ENCODE assay signal across 8 mouse cellular contexts in genomic region chr11:116488693-116489375, GRCm38 (mm10). TPM values are rescaled to one million over a fixed set of nuclear protein-coding genes. Genes with fewer than 3 reads are reported as not detected.
DNase-seq lines count a peak whose midpoint lies in the region; ATAC-seq and TF ChIP-seq lines count a peak whose summit lies in the region.

No protein-coding gene starts in this region.

- no peak for ATAC-seq in kidney, embryonic 15.5 days (replicated peaks; ENCODE audit: low FRiP score)
- ATAC-seq in G1E (ENCODE audit: extremely low read depth, insufficient number of reproducible peaks, low FRiP score, poor library complexity, severe bottlenecking): no peak
- ATAC-seq in hindbrain, embryonic 11.5 days (ENCODE audit: low FRiP score): no peak
- ATAC-seq in midbrain, embryonic 11.5 days (ENCODE audit: low FRiP score): no peak

- H3K9me3 ChIP-seq in kidney, embryonic 15.5 days (replicated peaks): no peaks in the 10 kb centered on the region
- H3K9me3 ChIP-seq in G1E (replicated peaks): peaks cover 6% of the 10 kb centered on the region
- H3K9me3 ChIP-seq in hindbrain, embryonic 11.5 days (ENCODE audit: control insufficient read depth, low read length): no peaks in the 10 kb centered on the region
- no peaks in the 10 kb centered on the region for H3K9me3 ChIP-seq in midbrain, embryonic 11.5 days (ENCODE audit: control insufficient read depth, low read length)

- peaks cover 48% of the 10 kb centered on the region for H3K36me3 ChIP-seq in kidney, embryonic 15.5 days
- peaks cover 50% of the 10 kb centered on the region for H3K36me3 ChIP-seq in G1E (replicated peaks)
- peaks cover 9% of the 10 kb centered on the region; the same call in 1 of the 2 replicates for H3K36me3 ChIP-seq in hindbrain, embryonic 11.5 days (ENCODE audit: control insufficient read depth, insufficient read depth, low read length)
- H3K36me3 ChIP-seq in midbrain, embryonic 11.5 days (ENCODE audit: control insufficient read depth, insufficient read depth, low read length): peaks cover 18% of the 10 kb centered on the region

- H3K27me3 ChIP-seq in kidney, embryonic 15.5 days: no peaks in the 10 kb centered on the region
- H3K27me3 ChIP-seq in G1E (ENCODE audit: insufficient read depth, low read length): no peaks in the 10 kb centered on the region
- no peaks in the 10 kb centered on the region for H3K27me3 ChIP-seq in hindbrain, embryonic 11.5 days (ENCODE audit: control insufficient read depth, insufficient read depth, low read length)
- no peaks in the 10 kb centered on the region for H3K27me3 ChIP-seq in midbrain, embryonic 11.5 days (ENCODE audit: control insufficient read depth, insufficient read depth, low read length)

- peak overlapping the region; percentile 71 for H3K4me2 ChIP-seq in kidney, embryonic 15.5 days
- peak overlapping the region; percentile 84 for H3K4me2 ChIP-seq in hindbrain, embryonic 11.5 days (replicated peaks; ENCODE audit: low read depth, low read length)
- peak overlapping the region; percentile 57 for H3K4me2 ChIP-seq in midbrain, embryonic 11.5 days

- peak; percentile 24; the same call in 1 of the 2 replicates for TF ChIP-seq CTCF in G1E (IDR thresholded peaks at IDR 0.05; ENCODE audit: low read depth, low read length)

- H3K4me1 ChIP-seq in kidney, embryonic 15.5 days: peaks cover 25% of the 10 kb centered on the region
- peaks cover 34% of the 10 kb centered on the region for H3K4me1 ChIP-seq in G1E (ENCODE audit: insufficient read depth, low read depth, low read length)
- H3K4me1 ChIP-seq in hindbrain, embryonic 11.5 days (replicated peaks; ENCODE audit: control insufficient read depth, insufficient read depth, low read length): no peaks in the 10 kb centered on the region; the same call in 1 of the 2 replicates
- peaks cover 6% of the 10 kb centered on the region for H3K4me1 ChIP-seq in midbrain, embryonic 11.5 days (ENCODE audit: control insufficient read depth, insufficient read depth, low read length)

- 0 out of 2 replicates have a peak overlapping the region, but pooled peaks have one; percentile 94 for H3K27ac ChIP-seq in kidney, embryonic 15.5 days
- no peak overlapping the region for H3K27ac ChIP-seq in hindbrain, embryonic 11.5 days (ENCODE audit: low read depth, low read length)
- H3K27ac ChIP-seq in midbrain, embryonic 11.5 days (ENCODE audit: low read depth, low read length): no peak overlapping the region

- no peak for DNase-seq in kidney, postnatal 14 days
- no peak for DNase-seq in G1E (ENCODE audit: low spot score)
- DNase-seq in hindbrain, embryonic 11.5 days (ENCODE audit: low spot score): peak; percentile 41
- no peak for DNase-seq in midbrain, embryonic 11.5 days (ENCODE audit: low spot score, missing footprints)
- DNase-seq in left cerebral cortex, adult 11 months (ENCODE audit: low spot score): no peak
- DNase-seq in urinary bladder, postnatal 4 days (ENCODE audit: low spot score in 2 of 2): no peak
- no peak for DNase-seq in adrenal gland, postnatal 10 days

- WGBS in kidney, embryonic 15.5 days: 76% methylated on average over 14 of the region's 14 CpGs
- 80% methylated on average over 14 of the region's 14 CpGs for WGBS in hindbrain, embryonic 11.5 days
- 76% methylated on average over 14 of the region's 14 CpGs for WGBS in midbrain, embryonic 11.5 days

- H3K4me3 ChIP-seq in kidney, embryonic 15.5 days (replicated peaks): peak overlapping the region; percentile 86
- peak overlapping the region; percentile 99 for H3K4me3 ChIP-seq in G1E (ENCODE audit: low read depth, low read length)
- H3K4me3 ChIP-seq in hindbrain, embryonic 11.5 days (ENCODE audit: low read depth, low read length): peak overlapping the region; percentile 99
- peak overlapping the region; percentile 95 for H3K4me3 ChIP-seq in midbrain, embryonic 11.5 days (ENCODE audit: low read depth, low read length)

- peak overlapping the region; percentile 90 for H3K9ac ChIP-seq in kidney, embryonic 15.5 days
- H3K9ac ChIP-seq in hindbrain, embryonic 11.5 days (ENCODE audit: low read depth, low read length): peak overlapping the region; percentile 97
- peak overlapping the region; percentile 95 for H3K9ac ChIP-seq in midbrain, embryonic 11.5 days (ENCODE audit: low read length)

RNA-seq across cellular contexts. Expression of gene Prpsap1, which starts 5.2 kb away (rescaled TPM):
- 196 and 208 TPM in 2 replicates for polyA plus RNA-seq in kidney, embryonic 15.5 days (2015; fragmentation: Nextera tagmentation; extraction: Ambion mirVana)
- total RNA-seq in G1E (2014; fragmentation: Nextera tagmentation): 53.7 and 56.6 TPM in 2 replicates
- total RNA-seq in G1E (2017): 33.3 and 42.2 TPM in 2 replicates
- 53.9 and 69.4 TPM in 2 replicates for polyA plus RNA-seq in G1E (2012)
- polyA plus RNA-seq in hindbrain, embryonic 11.5 days (2014; fragmentation: Nextera tagmentation; extraction: Ambion mirVana): 164 and 169 TPM in 2 replicates
- 173 and 183 TPM in 2 replicates for polyA plus RNA-seq in midbrain, embryonic 11.5 days (2014; fragmentation: Nextera tagmentation; extraction: Ambion mirVana)
- total RNA-seq in adrenal gland, postnatal 10 days (2021): 10 to 100 TPM; 68.0 to 80.1 TPM

RNA-seq across cellular contexts. Expression of gene Qrich2, which starts 22.8 kb away (rescaled TPM):
- 0.14 and 0.30 TPM in 2 replicates for polyA plus RNA-seq in kidney, embryonic 15.5 days (2015; fragmentation: Nextera tagmentation; extraction: Ambion mirVana)
- not detected in 2 replicates for total RNA-seq in G1E (2014; fragmentation: Nextera tagmentation)
- 0.05 and 0.06 TPM in 2 replicates for total RNA-seq in G1E (2017)
- 0.07 and 0.16 TPM in 2 replicates for polyA plus RNA-seq in G1E (2012)
- 0.17 TPM in 1 of 2 replicates, not detected in the other for polyA plus RNA-seq in hindbrain, embryonic 11.5 days (2014; fragmentation: Nextera tagmentation; extraction: Ambion mirVana)
- polyA plus RNA-seq in midbrain, embryonic 11.5 days (2014; fragmentation: Nextera tagmentation; extraction: Ambion mirVana): 0.08 and 0.14 TPM in 2 replicates
- not detected for total RNA-seq in adrenal gland, postnatal 10 days (2021)

RNA-seq across cellular contexts. Expression of gene Sphk1, which starts 41.9 kb away (rescaled TPM):
- polyA plus RNA-seq in kidney, embryonic 15.5 days (2015; fragmentation: Nextera tagmentation; extraction: Ambion mirVana): 4.1 and 6.3 TPM in 2 replicates
- total RNA-seq in G1E (2014; fragmentation: Nextera tagmentation): 1.5 and 2.3 TPM in 2 replicates
- 22.1 and 30.6 TPM in 2 replicates for total RNA-seq in G1E (2017)
- polyA plus RNA-seq in G1E (2012): 16.7 and 17.1 TPM in 2 replicates
- polyA plus RNA-seq in hindbrain, embryonic 11.5 days (2014; fragmentation: Nextera tagmentation; extraction: Ambion mirVana): 8.1 and 10.0 TPM in 2 replicates
- polyA plus RNA-seq in midbrain, embryonic 11.5 days (2014; fragmentation: Nextera tagmentation; extraction: Ambion mirVana): 7.1 and 8.3 TPM in 2 replicates
- total RNA-seq in adrenal gland, postnatal 10 days (2021): 1 to 10 TPM; 3.0 to 5.1 TPM

RNA-seq across cellular contexts. Expression of gene Ubald2, which starts 54.9 kb away (rescaled TPM):
- polyA plus RNA-seq in kidney, embryonic 15.5 days (2015; fragmentation: Nextera tagmentation; extraction: Ambion mirVana): 45.7 and 58.1 TPM in 2 replicates
- total RNA-seq in G1E (2014; fragmentation: Nextera tagmentation): 184 and 210 TPM in 2 replicates
- total RNA-seq in G1E (2017): 114 and 161 TPM in 2 replicates
- 710 and 1,104 TPM in 2 replicates for polyA plus RNA-seq in G1E (2012)
- polyA plus RNA-seq in hindbrain, embryonic 11.5 days (2014; fragmentation: Nextera tagmentation; extraction: Ambion mirVana): 77.9 and 81.2 TPM in 2 replicates
- 72.3 and 83.0 TPM in 2 replicates for polyA plus RNA-seq in midbrain, embryonic 11.5 days (2014; fragmentation: Nextera tagmentation; extraction: Ambion mirVana)
- 10 to 100 TPM; 47.9 to 51.1 TPM for total RNA-seq in adrenal gland, postnatal 10 days (2021)
